Mouse (Mus musculus): ENCODE data around the gene Anapc15. TPM values are rescaled to one million over a fixed set of nuclear protein-coding genes. Genes with fewer than 3 reads are reported as not detected.

The Anapc15 gene
- polyA plus RNA-seq, 1 experiment from 2014 or later = 97.6 TPM

DNA sequence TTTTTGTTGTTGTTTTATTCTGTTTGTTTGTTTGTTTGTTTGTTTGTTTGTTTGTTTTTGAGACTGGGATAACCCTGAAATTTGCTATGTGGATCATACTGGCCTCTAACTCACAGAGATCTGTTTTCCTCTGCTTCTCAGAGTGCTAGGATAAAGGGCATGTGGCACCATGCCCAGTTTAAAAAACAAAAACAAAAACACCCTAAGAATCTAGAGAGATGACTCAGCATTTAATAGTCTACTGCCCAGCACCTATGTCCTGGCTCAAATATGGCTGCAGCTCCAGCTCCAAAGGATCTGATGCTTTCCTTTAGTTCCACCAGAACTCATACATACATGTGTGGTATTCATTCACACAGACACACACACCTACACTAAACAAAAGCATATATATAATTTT is 2.5 kb upstream of the Anapc15 start:
- Histone ChIP-seq H3K4me2 (ENCODE audit: low read depth, severe bottlenecking) (no peak overlapping the region), H3K27ac (replicated peaks; ENCODE audit: low read depth, low read length) (no peak overlapping the region), H3K9ac (ENCODE audit: low read length) (no peak overlapping the region), H3K36me3 (ENCODE audit: control insufficient read depth, insufficient read depth, low read length) (no peaks in the 10 kb centered on the region), H3K27me3 (ENCODE audit: control insufficient read depth, insufficient read depth, low read length) (no peaks in the 10 kb centered on the region), H3K4me1 (ENCODE audit: control insufficient read depth, insufficient read depth, low read length) (no peaks in the 10 kb centered on the region), H3K9me3 (ENCODE audit: control insufficient read depth, low read length) (no peaks in the 10 kb centered on the region), H3K4me3 (ENCODE audit: low read depth, low read length) (no peak overlapping the region)
- ATAC-seq (ENCODE audit: insufficient number of reproducible peaks, low FRiP score, low TSS enrichment, low read depth) (no peak), DNase-seq (ENCODE audit: low spot score) (no peak)

DNA sequence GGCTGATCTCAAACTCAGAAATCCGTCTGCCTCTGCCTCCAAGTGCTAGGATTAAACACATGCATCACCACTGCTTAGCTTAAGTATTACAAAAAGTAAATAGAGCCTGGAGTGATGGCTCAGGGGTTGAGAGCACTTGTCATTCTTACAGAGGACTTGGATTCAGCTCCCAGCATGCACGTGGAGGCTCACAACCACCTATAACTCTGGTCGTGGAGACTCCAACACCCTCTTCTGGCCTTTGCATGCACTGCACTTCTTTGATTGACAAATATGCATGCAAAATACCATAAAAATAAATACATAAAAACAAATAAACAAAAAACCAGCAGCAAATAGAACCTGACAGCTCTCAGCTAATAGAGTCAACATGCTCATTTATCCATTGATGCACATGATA is 1.2 kb upstream of the Anapc15 start:
- H3K27me3 ChIP-seq (ENCODE audit: control insufficient read depth, insufficient read depth, low read length) = no peaks in the 10 kb centered on the region
- no peaks in the 10 kb centered on the region for H3K36me3 ChIP-seq (ENCODE audit: control insufficient read depth, insufficient read depth, low read length)
- H3K9me3 ChIP-seq (ENCODE audit: control insufficient read depth, low read length) = no peaks in the 10 kb centered on the region
- H3K4me2 ChIP-seq (ENCODE audit: low read depth, severe bottlenecking) = no peak overlapping the region
- DNase-seq (ENCODE audit: low spot score) = no peak
- no peak overlapping the region for H3K4me3 ChIP-seq (ENCODE audit: low read depth, low read length)
- WGBS = 72% methylated on average over 3 of the region's 3 CpGs
- no peak overlapping the region for H3K27ac ChIP-seq (replicated peaks; ENCODE audit: low read depth, low read length)
- no peaks in the 10 kb centered on the region for H3K4me1 ChIP-seq (ENCODE audit: control insufficient read depth, insufficient read depth, low read length)
- ATAC-seq (ENCODE audit: insufficient number of reproducible peaks, low FRiP score, low TSS enrichment, low read depth) = no peak
- H3K9ac ChIP-seq (ENCODE audit: low read length) = no peak overlapping the region

DNA sequence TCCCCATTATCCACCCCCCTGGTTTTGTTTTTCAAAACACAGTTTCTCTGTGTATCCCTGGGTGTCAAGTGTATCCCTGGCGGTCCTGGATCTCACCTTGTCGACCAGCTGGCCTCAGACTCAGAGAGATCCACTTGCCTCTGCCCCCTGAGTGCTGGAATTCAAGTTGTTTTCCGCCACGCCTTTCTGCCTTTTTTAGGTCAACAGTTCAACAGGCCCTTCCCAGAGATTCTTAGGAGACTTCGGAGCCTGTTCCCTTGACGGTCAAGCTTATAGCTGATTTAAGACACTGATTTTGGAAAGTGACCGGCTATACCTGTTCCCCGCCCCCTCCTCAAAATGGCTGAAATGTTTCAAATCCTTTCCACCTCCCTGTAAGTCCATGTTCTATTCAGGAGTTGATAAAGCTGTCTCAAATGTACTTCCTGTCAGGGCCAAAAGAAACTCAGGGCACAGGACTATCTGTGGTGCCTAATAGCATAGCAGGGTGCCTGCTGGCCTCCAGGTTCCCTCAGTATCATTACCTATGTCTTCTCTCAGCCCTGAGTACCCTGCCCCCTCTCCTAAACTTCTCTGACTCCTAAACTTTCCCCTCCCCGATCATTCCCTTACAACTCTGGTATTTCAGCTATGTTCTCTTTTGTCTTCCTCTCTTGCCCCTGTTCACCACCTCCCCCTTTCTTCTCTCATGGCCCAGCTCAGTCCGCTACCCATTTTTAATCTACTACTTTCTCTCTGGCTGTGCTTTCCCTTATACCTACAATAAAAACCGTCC is 3.2 kb downstream of the Anapc15 start:
- Histone ChIP-seq H3K4me1 (ENCODE audit: control insufficient read depth, insufficient read depth, low read length) (no peaks in the 10 kb centered on the region), H3K4me2 (ENCODE audit: low read depth, severe bottlenecking) (no peak overlapping the region), H3K27ac (replicated peaks; ENCODE audit: low read depth, low read length) (no peak overlapping the region), H3K4me3 (ENCODE audit: low read depth, low read length) (no peak overlapping the region), H3K36me3 (ENCODE audit: control insufficient read depth, insufficient read depth, low read length) (no peaks in the 10 kb centered on the region), H3K27me3 (ENCODE audit: control insufficient read depth, insufficient read depth, low read length) (no peaks in the 10 kb centered on the region), H3K9ac (ENCODE audit: low read length) (no peak overlapping the region), H3K9me3 (ENCODE audit: control insufficient read depth, low read length) (no peaks in the 10 kb centered on the region)
- 86% methylated on average over 11 of the region's 11 CpGs for WGBS
- DNase-seq (ENCODE audit: low spot score) (no peak), ATAC-seq (ENCODE audit: insufficient number of reproducible peaks, low FRiP score, low TSS enrichment, low read depth) (no peak)

DNA sequence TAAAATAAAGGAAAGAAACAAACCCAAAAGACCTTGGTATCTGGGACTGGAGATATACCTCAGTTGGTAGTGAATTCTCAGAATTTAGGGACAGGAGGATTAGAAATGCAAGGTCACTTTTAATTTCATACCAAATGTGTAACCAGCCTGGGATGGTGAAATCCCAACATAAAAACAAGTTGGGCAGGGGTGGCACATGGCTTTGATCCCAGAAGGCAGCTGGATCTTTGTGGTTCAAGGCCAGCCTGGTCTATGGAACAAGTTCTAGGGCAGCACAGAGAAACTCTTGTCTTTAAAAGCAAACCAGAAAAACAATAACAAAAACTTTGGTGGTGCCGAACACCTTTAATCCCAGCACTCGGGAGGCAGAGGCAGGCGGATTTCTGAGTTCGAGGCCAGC is 4.0 kb downstream of the Anapc15 start:
- H3K27ac ChIP-seq (replicated peaks; ENCODE audit: low read depth, low read length) = no peak overlapping the region
- WGBS = 98% methylated on average over 4 of the region's 4 CpGs

DNA sequence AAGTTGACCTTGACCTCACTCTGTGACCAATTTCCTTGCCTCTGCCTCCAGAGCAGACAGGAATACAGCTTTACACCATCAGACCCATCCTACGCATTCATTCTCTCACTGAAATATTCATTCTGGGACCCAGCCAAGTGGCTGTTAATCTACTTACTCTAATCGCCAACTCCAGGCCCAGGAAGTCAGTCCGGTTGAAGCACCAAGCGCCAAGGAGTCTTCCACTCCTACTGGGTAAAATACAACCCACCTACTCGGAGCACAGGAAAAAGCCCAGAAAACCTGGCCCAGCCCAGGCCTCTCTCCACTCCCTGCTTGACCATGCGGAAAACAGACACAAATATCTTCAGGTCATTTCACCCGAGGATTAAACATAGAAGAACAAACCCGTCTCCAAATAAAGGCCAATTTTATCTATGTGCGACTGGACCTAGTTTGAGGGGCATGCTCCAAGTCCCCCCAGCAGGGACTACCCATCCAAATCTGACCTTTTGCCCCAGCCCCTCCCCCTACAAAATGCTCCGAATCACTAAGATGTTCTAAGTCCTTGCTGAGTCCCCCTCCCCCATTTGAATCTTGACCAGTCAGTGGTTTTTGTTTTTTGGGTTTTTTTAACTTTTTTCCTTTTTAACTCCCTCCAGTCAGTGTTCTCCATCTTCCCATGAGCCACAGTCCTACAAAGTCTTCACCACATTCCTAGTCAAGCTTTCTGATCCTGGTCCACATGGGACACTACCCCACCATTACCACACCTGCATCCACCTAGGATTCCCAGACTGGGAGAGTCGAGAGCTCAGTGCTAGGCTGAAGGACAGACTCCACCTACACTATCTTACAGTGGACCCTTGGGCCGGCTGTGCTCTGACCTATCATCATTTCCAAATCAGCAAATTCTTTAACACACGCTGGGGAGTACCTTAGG is 5.0 kb downstream of the Anapc15 start:
- Histone ChIP-seq H3K9me3 (ENCODE audit: control insufficient read depth, low read length) (no peaks in the 10 kb centered on the region), H3K4me3 (ENCODE audit: low read depth, low read length) (no peak overlapping the region), H3K27ac (replicated peaks; ENCODE audit: low read depth, low read length) (no peak overlapping the region), H3K9ac (ENCODE audit: low read length) (no peak overlapping the region), H3K27me3 (ENCODE audit: control insufficient read depth, insufficient read depth, low read length) (no peaks in the 10 kb centered on the region), H3K4me1 (ENCODE audit: control insufficient read depth, insufficient read depth, low read length) (no peaks in the 10 kb centered on the region), H3K4me2 (ENCODE audit: low read depth, severe bottlenecking) (no peak overlapping the region), H3K36me3 (ENCODE audit: control insufficient read depth, insufficient read depth, low read length) (no peaks in the 10 kb centered on the region)
- ATAC-seq (ENCODE audit: insufficient number of reproducible peaks, low FRiP score, low TSS enrichment, low read depth) = peak; percentile 47; the same call in 1 of the 2 replicates
- 83% methylated on average over 13 of the region's 13 CpGs for WGBS
- DNase-seq (ENCODE audit: low spot score) = no peak

More for the DNA sequence above, 4.0 kb downstream of the Anapc15 start:
- no peak for ATAC-seq (ENCODE audit: insufficient number of reproducible peaks, low FRiP score, low TSS enrichment, low read depth)
- Histone ChIP-seq H3K9me3 (ENCODE audit: control insufficient read depth, low read length) (no peaks in the 10 kb centered on the region), H3K9ac (ENCODE audit: low read length) (no peak overlapping the region), H3K4me3 (ENCODE audit: low read depth, low read length) (no peak overlapping the region), H3K4me2 (ENCODE audit: low read depth, severe bottlenecking) (no peak overlapping the region), H3K4me1 (ENCODE audit: control insufficient read depth, insufficient read depth, low read length) (no peaks in the 10 kb centered on the region), H3K27me3 (ENCODE audit: control insufficient read depth, insufficient read depth, low read length) (no peaks in the 10 kb centered on the region), H3K36me3 (ENCODE audit: control insufficient read depth, insufficient read depth, low read length) (no peaks in the 10 kb centered on the region)
- no peak for DNase-seq (ENCODE audit: low spot score)

DNA sequence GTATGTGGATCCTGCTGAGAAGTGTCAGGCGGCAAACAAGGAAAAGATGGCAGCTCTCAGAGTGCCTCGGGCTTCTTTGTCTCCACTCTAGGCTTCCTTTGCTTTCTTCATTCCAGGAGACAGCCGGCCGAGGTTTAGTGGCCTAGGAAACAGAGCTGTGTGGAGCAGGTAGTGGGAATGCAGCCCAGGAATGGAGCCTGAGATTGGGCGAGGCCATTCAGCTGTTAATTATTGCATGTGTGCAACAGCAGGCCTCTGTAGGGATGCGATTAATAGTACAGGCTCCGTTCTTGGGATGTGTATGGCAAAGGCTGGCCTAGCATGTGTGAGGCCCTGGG is 5.6 kb downstream of the Anapc15 start:
- H3K4me3 ChIP-seq (ENCODE audit: low read depth, low read length) = no peak overlapping the region
- H3K9ac ChIP-seq (ENCODE audit: low read length) = no peak overlapping the region
- no peaks in the 10 kb centered on the region for H3K4me1 ChIP-seq (ENCODE audit: control insufficient read depth, insufficient read depth, low read length)
- 76% methylated on average over 7 of the region's 7 CpGs for WGBS
- H3K9me3 ChIP-seq (ENCODE audit: control insufficient read depth, low read length) = no peaks in the 10 kb centered on the region
- ATAC-seq (ENCODE audit: insufficient number of reproducible peaks, low FRiP score, low TSS enrichment, low read depth) = no peak
- H3K36me3 ChIP-seq (ENCODE audit: control insufficient read depth, insufficient read depth, low read length) = no peaks in the 10 kb centered on the region
- DNase-seq (ENCODE audit: low spot score) = no peak
- H3K4me2 ChIP-seq (ENCODE audit: low read depth, severe bottlenecking) = no peak overlapping the region
- no peak overlapping the region for H3K27ac ChIP-seq (replicated peaks; ENCODE audit: low read depth, low read length)
- H3K27me3 ChIP-seq (ENCODE audit: control insufficient read depth, insufficient read depth, low read length) = no peaks in the 10 kb centered on the region

DNA sequence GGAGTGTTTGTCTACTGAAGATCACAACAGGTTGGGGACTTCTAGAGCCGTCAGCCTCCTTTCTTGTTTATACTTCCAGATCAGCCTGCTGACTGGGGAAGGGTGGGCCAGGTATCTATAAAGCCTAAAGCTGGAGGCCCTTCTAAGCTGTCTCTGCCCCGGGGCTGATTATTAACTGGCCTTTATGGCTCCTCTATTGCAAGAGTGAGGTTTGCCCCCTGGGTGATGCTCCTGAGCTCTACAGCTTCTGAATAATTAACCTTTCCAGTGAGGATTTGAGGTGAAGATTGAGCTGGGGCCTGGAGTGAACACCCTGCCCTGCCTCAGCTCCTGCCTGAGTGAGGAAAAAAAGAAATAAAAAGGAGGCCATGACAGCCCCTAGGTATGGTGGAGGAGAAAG is 7.1 kb downstream of the Anapc15 start, which contains the start of gene Folr1:
Gene Folr1 (minus strand): TSS at position 160 of the 400 bp plus-strand sequence.
- H3K27me3 ChIP-seq (ENCODE audit: control insufficient read depth, insufficient read depth, low read length) = no peaks in the 10 kb centered on the region
- H3K36me3 ChIP-seq (ENCODE audit: control insufficient read depth, insufficient read depth, low read length) = no peaks in the 10 kb centered on the region
- H3K4me1 ChIP-seq (ENCODE audit: control insufficient read depth, insufficient read depth, low read length) = no peaks in the 10 kb centered on the region
- 61% methylated on average over 2 of the region's 2 CpGs for WGBS
- no peak within 1 kb of the TSS for H3K27ac ChIP-seq (replicated peaks; ENCODE audit: low read depth, low read length)
- no peak for DNase-seq (ENCODE audit: low spot score)
- no peak within 1 kb of the TSS for H3K4me3 ChIP-seq (ENCODE audit: low read depth, low read length)
- H3K4me2 ChIP-seq (ENCODE audit: low read depth, severe bottlenecking) = no peak within 1 kb of the TSS
- H3K9me3 ChIP-seq (ENCODE audit: control insufficient read depth, low read length) = no peaks in the 10 kb centered on the region
- no peak for ATAC-seq (ENCODE audit: insufficient number of reproducible peaks, low FRiP score, low TSS enrichment, low read depth)
- no peak within 1 kb of the TSS for H3K9ac ChIP-seq (ENCODE audit: low read length)

DNA sequence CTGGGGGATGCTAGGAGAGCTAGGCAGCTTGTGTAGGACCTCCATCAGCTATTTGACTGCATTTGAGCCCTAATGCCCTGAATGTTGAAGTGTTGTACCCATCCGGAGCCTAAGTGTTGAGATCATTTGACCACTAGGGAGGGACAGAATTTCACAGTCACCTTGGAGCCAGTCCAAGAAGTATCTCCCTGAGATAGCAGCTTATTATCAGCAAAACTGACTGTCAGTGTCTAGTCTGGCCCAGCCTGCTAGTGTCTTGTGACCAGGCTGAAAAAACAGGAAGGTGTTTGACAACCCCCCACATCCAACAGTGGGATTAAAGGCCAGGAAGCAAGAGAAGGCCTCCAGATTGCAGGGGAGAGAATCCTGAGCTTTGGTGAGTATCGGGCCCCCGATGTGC is 7.8 kb downstream of the Anapc15 start:
- Histone ChIP-seq H3K4me1 (ENCODE audit: control insufficient read depth, insufficient read depth, low read length) (no peaks in the 10 kb centered on the region), H3K4me3 (ENCODE audit: low read depth, low read length) (no peak overlapping the region), H3K36me3 (ENCODE audit: control insufficient read depth, insufficient read depth, low read length) (no peaks in the 10 kb centered on the region), H3K9me3 (ENCODE audit: control insufficient read depth, low read length) (no peaks in the 10 kb centered on the region), H3K4me2 (ENCODE audit: low read depth, severe bottlenecking) (no peak overlapping the region), H3K27ac (replicated peaks; ENCODE audit: low read depth, low read length) (no peak overlapping the region), H3K9ac (ENCODE audit: low read length) (no peak overlapping the region), H3K27me3 (ENCODE audit: control insufficient read depth, insufficient read depth, low read length) (no peaks in the 10 kb centered on the region)
- WGBS = 88% methylated on average over 3 of the region's 3 CpGs
- ATAC-seq (ENCODE audit: insufficient number of reproducible peaks, low FRiP score, low TSS enrichment, low read depth) (no peak), DNase-seq (ENCODE audit: low spot score) (no peak)

All from limb, embryonic 11.5 days (tissue).